Mouse (Mus musculus) lung, embryonic 14.5 days (tissue): ENCODE results near the gene Slc27a3. TPM values are rescaled to one million over a fixed set of nuclear protein-coding genes. Genes with fewer than 3 reads are reported as not detected.

Experiments
- ATAC-seq: fragments of 200-750 bp; cut with Nextera tagmentation; 2 replicates; pipeline ENCODE4 v1.8.0; 2017; ENCODE audit warnings: mild to moderate bottlenecking, moderate TSS enrichment, moderate library complexity; ENCODE audit not compliant: insufficient read depth
- DNase-seq: peaks from one replicate; pipeline ENCODE4 v3.0.0-alpha.2; 2015
- H3K27ac ChIP-seq: fragments of 300-500 bp; sonication (generic); 2 replicates; pipeline ENCODE4 v1.5.1; 2014; ENCODE audit warnings: low read depth, mild to moderate bottlenecking, moderate library complexity
- H3K27me3 ChIP-seq: fragments of 300-500 bp; sonication (generic); 2 replicates; pipeline ENCODE4 v1.6.1; 2014; ENCODE audit warnings: low read length, control low read depth; ENCODE audit not compliant: insufficient read depth
- H3K36me3 ChIP-seq: fragments of 300-500 bp; sonication (generic); 2 replicates; pipeline ENCODE4 v1.6.1; 2014; ENCODE audit warnings: control low read depth; ENCODE audit not compliant: insufficient read depth
- H3K4me1 ChIP-seq: fragments of 300-500 bp; sonication (generic); 2 replicates; pipeline ENCODE4 v1.6.1; 2014; ENCODE audit warnings: antibody characterized with exemption, control low read depth; ENCODE audit not compliant: insufficient read depth
- H3K4me2 ChIP-seq: fragments of 300-500 bp; sonication (generic); 2 replicates; pipeline ENCODE4 v1.6.1; 2014; ENCODE audit warnings: mild to moderate bottlenecking
- H3K4me3 ChIP-seq: fragments of 300-500 bp; sonication (generic); 2 replicates; pipeline ENCODE4 v1.5.1; 2014; ENCODE audit warnings: low read depth, low read length
- H3K9ac ChIP-seq: fragments of 300-500 bp; sonication (generic); 2 replicates; pipeline ENCODE4 v1.6.1; 2014
- H3K9me3 ChIP-seq: fragments of 300-500 bp; sonication (generic); 2 replicates; pipeline ENCODE4 v1.6.1; 2016; ENCODE audit warnings: low read depth, low read length, control low read depth
- CTCF ChIP-seq: IDR thresholded peaks from 2 replicates; pipeline ENCODE4 v1.5.1; 2016; ENCODE audit warnings: antibody characterized with exemption, low read depth
- WGBS: fragments of 180-500 bp; shearing (Covaris S2); extraction: QIAGEN DNeasy Blood & Tissue Kit; methylation state at CpG from one replicate; pipeline ENCODE4 v1.1.7; 2014; 5-methylcytosine and 5-hydroxymethylcytosine counted together
- polyA plus RNA-seq: library from polyadenylated mRNA; unstranded; fragments of >200 nt; fragmentation: Nextera tagmentation; extraction: Ambion mirVana; gene quantifications from 2 replicates; pipeline ENCODE4 v1.2.1, GENCODE M21; 2014

The Slc27a3 gene
- polyA plus RNA-seq, 1 experiment from 2014 or later: 18.4 TPM

DNA sequence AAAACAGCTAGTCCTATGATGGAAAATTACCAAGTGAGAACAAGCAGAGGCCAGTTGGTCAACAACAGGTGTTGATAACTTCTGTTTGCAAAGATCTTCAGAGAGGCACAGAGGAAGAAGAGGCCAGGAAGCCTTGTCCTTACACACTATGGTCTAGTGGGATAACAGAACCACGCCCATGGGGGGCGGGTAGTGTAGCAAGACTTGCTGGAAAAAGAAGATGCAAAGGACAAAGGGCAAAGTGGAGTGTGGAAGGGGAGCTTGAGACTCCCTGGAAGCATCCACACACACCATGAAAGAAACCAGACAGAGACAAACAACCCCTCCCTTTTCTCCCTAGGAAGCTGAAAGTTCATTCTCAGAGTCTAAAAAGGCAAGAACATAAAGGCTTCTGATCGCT lies 39.8 kb upstream of the Slc27a3 start:
- WGBS: 75% methylated on average over 3 of the region's 3 CpGs
- H3K4me1 ChIP-seq: peaks cover 21% of the 10 kb centered on the region; the same call in 1 of the 2 replicates

DNA sequence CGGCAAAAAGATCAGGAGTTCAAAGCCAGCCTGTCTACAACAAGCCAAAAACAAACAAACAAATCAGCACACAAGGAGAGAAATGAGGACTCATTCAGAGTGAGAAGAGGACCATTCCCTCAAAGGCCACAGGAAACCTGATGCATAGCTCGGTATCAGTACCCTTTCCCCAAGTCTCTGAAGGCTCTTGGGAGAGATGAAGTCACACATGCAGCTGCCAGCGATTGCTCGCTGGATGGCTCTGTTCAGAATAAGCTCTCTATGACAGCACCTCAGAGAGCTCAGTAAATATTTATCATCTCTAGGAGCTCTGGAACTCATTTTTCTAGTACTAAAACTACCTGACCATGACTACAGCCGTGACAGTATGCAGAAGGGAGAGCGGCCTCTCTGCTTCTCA lies 38.4 kb upstream of the Slc27a3 start:
- peaks cover 18% of the 10 kb centered on the region for H3K36me3 ChIP-seq
- H3K27me3 ChIP-seq: no peaks in the 10 kb centered on the region
- no peak overlapping the region for H3K27ac ChIP-seq
- H3K9me3 ChIP-seq: no peaks in the 10 kb centered on the region
- no peak overlapping the region for H3K4me3 ChIP-seq
- peaks cover 16% of the 10 kb centered on the region; the same call in 1 of the 2 replicates for H3K4me1 ChIP-seq
- H3K9ac ChIP-seq: no peak overlapping the region
- DNase-seq (no peak), ATAC-seq (no peak)
- no peak overlapping the region for H3K4me2 ChIP-seq
- WGBS: 55% methylated on average over 6 of the region's 6 CpGs
- no peak for TF ChIP-seq CTCF

More for the DNA sequence above, 39.8 kb upstream of the Slc27a3 start:
- ATAC-seq: no peak
- Histone ChIP-seq H3K9me3 (no peaks in the 10 kb centered on the region), H3K27me3 (no peaks in the 10 kb centered on the region), H3K9ac (no peak overlapping the region), H3K27ac (no peak overlapping the region), H3K4me2 (no peak overlapping the region), H3K36me3 (peaks cover 10% of the 10 kb centered on the region; the same call in 1 of the 2 replicates), H3K4me3 (no peak overlapping the region)
- no peak for TF ChIP-seq CTCF
- no peak for DNase-seq

DNA sequence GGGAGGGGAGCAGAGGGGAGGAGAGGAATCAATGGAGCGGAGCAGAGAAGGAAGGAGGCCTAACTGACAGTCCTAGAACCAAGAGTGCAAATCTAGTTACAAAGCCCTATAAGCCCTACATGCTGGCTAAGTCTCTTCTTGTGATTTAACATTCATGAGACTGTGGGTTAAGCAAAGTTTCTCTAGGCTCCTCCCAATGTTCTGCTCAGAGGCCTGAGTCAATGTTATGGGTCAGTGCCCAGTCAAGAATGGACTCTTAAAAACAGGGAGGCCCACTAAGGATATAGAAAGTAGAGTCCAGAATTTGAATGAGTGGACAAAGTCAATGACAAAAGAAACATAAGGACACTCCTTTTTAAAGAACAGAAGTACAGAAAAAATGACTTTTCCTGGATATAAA lies 37.8 kb upstream of the Slc27a3 start:
- Histone ChIP-seq H3K4me2 (no peak overlapping the region), H3K4me3 (no peak overlapping the region), H3K27me3 (no peaks in the 10 kb centered on the region), H3K9ac (no peak overlapping the region), H3K36me3 (peaks cover 24% of the 10 kb centered on the region), H3K9me3 (no peaks in the 10 kb centered on the region), H3K27ac (no peak overlapping the region), H3K4me1 (peaks cover 16% of the 10 kb centered on the region; the same call in 1 of the 2 replicates)
- WGBS: 92% methylated on average over 1 of the region's 1 CpGs
- ATAC-seq (no peak), DNase-seq (no peak)
- no peak for TF ChIP-seq CTCF

DNA sequence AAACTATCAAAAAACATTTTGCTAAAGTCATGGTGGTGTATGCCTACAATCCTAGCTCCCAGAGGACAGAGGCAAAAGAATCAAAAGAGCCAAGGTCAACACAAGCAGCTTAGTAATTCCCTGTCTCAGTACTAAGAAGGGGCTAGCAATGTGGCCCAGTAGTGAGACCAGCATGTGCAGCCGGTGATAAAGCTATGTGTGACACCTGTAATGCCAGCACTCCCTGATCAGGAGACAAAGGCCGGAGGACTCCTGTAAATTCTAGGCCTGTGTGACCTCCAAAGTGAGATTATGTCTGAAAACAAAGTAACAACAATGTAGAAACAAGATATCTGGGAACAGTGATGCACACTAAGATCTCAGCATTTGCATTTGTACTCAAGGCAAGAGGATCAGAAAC lies 35.8 kb upstream of the Slc27a3 start:
- no peak overlapping the region for H3K9ac ChIP-seq
- H3K4me2 ChIP-seq: no peak overlapping the region
- H3K4me3 ChIP-seq: no peak overlapping the region
- peaks cover 38% of the 10 kb centered on the region for H3K36me3 ChIP-seq
- no peaks in the 10 kb centered on the region for H3K4me1 ChIP-seq
- no peak overlapping the region for H3K27ac ChIP-seq
- H3K27me3 ChIP-seq: no peaks in the 10 kb centered on the region
- 69% methylated on average over 2 of the region's 2 CpGs for WGBS
- no peak for DNase-seq
- ATAC-seq: no peak
- H3K9me3 ChIP-seq: no peaks in the 10 kb centered on the region
- no peak for TF ChIP-seq CTCF

DNA sequence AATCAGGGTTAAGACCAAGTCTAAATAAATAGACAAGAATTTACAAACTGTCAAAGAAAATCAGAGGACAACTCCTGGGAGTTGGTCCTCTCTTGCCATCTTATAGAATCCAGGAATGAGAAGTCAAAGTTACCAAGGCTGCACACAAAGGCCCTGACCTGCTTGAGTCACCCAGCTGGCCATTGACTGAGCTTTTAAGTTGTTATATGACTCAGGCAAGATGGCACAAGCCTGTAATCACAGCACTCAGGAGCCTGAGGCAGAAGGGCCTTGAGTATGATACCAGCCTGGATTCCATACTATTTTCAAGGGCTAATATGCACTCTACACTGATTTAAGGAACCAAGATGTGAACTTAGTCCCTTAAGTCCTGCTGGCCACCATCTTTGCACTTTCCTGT lies 33.8 kb upstream of the Slc27a3 start:
- Histone ChIP-seq H3K4me3 (no peak overlapping the region), H3K27ac (no peak overlapping the region), H3K9ac (no peak overlapping the region), H3K4me2 (no peak overlapping the region), H3K27me3 (no peaks in the 10 kb centered on the region), H3K4me1 (no peaks in the 10 kb centered on the region), H3K9me3 (no peaks in the 10 kb centered on the region), H3K36me3 (peaks cover 53% of the 10 kb centered on the region)
- DNase-seq (no peak), ATAC-seq (no peak)
- no peak for TF ChIP-seq CTCF

DNA sequence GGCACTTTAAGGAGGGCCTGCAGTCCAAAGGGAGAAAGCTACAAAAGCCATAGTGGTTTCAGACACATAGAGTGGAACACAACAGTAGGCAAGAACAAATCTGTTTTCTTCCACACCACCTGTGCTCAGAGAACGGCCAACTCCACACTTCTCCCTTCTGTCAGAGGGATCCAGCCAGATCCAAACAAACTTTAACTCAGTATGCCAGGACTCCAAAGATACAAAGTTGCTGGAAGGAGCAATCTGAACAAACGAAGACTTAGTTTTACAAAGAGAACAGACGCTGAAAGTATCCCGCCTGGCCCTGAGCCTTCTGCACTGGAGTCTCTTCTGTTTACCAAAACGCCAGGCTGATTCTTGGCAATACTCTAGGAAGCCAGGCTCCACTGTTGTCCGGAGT lies 31.0 kb upstream of the Slc27a3 start:
- Histone ChIP-seq H3K36me3 (peaks cover 72% of the 10 kb centered on the region), H3K27ac (no peak overlapping the region), H3K4me1 (no peaks in the 10 kb centered on the region), H3K9me3 (no peaks in the 10 kb centered on the region), H3K9ac (no peak overlapping the region), H3K4me3 (no peak overlapping the region), H3K27me3 (no peaks in the 10 kb centered on the region), H3K4me2 (no peak overlapping the region)
- ATAC-seq: no peak
- DNase-seq: no peak
- TF ChIP-seq CTCF: no peak
- 81% methylated on average over 6 of the region's 6 CpGs for WGBS

DNA sequence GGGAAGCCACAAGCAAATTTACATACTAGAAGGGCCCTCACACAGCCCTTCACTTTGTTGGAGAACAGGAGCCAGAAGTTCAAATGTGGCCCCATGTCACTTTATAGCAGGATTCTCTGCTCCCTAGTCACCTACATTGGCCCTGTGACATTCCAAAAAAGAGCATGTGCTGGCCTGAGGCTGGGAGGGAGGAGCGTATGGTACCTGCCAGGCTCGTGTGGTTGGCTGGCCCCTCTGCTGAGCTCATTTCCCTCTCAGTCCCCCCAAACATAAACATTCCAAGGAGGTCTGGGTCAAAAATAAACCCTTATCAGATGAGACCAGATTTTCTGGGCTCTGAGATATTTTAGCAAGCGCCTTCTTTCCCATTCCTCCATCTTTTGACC lies 23.3 kb upstream of the Slc27a3 start:
- H3K4me2 ChIP-seq: no peak overlapping the region
- DNase-seq (no peak), ATAC-seq (peak; percentile 41; the same call in 1 of the 2 replicates)
- no peaks in the 10 kb centered on the region for H3K27me3 ChIP-seq
- H3K36me3 ChIP-seq: peaks cover 90% of the 10 kb centered on the region
- no peak overlapping the region for H3K27ac ChIP-seq
- TF ChIP-seq CTCF: no peak
- H3K4me1 ChIP-seq: no peaks in the 10 kb centered on the region
- no peaks in the 10 kb centered on the region for H3K9me3 ChIP-seq
- 17% methylated on average over 3 of the region's 3 CpGs for WGBS
- H3K9ac ChIP-seq: no peak overlapping the region
- H3K4me3 ChIP-seq: no peak overlapping the region

DNA sequence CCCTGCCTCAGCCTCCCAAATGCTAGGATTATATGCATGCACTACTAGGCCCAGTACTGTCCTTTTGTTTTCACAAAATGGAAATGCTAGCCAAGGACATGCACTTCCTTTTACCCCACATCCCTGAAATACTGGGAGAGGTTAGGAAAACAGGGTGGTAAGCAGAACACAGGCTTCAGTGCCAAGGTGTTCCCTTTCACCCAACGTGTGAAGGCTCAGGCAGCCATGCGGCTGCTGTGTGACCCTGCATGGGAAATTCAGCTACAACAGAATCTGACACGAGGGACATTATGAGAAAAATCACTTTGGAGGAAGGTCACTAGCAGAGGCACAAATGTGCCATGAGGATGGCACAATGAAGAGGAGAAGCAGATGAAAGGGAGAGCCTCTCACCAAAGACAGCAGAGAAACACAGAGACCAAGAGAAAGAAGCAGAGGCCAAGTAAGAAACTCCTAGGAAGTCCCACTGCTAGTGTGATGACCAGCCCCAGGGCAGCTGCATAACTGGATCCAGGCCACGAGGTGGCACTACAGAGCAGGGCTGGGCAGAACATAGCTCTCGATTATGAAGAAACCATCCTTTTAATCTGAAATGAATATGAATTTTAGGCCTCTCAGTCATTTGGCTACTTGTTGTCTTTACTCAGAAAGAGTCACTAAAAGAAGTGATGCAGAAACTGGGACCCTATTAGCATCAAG lies 22.7 kb upstream of the Slc27a3 start:
- DNase-seq: peak; percentile 90
- peak; percentile 68 for ATAC-seq
- no peaks in the 10 kb centered on the region for H3K27me3 ChIP-seq
- 46% methylated on average over 5 of the region's 5 CpGs for WGBS
- peaks cover 90% of the 10 kb centered on the region for H3K36me3 ChIP-seq
- peak; percentile 96 for TF ChIP-seq CTCF
- no peak overlapping the region for H3K4me2 ChIP-seq
- H3K9me3 ChIP-seq: no peaks in the 10 kb centered on the region
- no peak overlapping the region for H3K4me3 ChIP-seq
- no peaks in the 10 kb centered on the region for H3K4me1 ChIP-seq
- H3K27ac ChIP-seq: no peak overlapping the region
- H3K9ac ChIP-seq: no peak overlapping the region
